Mouse (Mus musculus) embryonic facial prominence, embryonic 13.5 days (tissue): ENCODE measurements at regions not wholly inside any gene's neighbourhood (a gene's known extent, or its start where the extent isn't known, plus 50 kb on each side); places are given as distances from the start of the nearest gene placed in this dataset.

Experiments
- ATAC-seq: fragments of 200-750 bp; cut with Nextera tagmentation; 2 replicates; pipeline ENCODE4 v1.8.0; 2017; ENCODE audit warnings: low read depth; ENCODE audit not compliant: insufficient number of reproducible peaks, insufficient read depth, low FRiP score, low TSS enrichment
- H3K27ac ChIP-seq: fragments of 300-500 bp; sonication (generic); 2 replicates; pipeline ENCODE4 v1.5.1; 2015; ENCODE audit warnings: moderate library complexity, mild to moderate bottlenecking, inconsistent platforms
- H3K27me3 ChIP-seq: fragments of 300-500 bp; sonication (generic); 2 replicates; pipeline ENCODE4 v1.6.1; 2015; ENCODE audit warnings: mild to moderate bottlenecking, inconsistent platforms
- H3K36me3 ChIP-seq: fragments of 300-500 bp; sonication (generic); 2 replicates; pipeline ENCODE4 v1.6.1; 2015; ENCODE audit warnings: mild to moderate bottlenecking, inconsistent platforms
- H3K4me1 ChIP-seq: fragments of 300-500 bp; sonication (generic); 2 replicates; pipeline ENCODE4 v1.6.1; 2015; ENCODE audit warnings: inconsistent platforms
- H3K4me2 ChIP-seq: fragments of 300-500 bp; sonication (generic); 2 replicates; pipeline ENCODE4 v1.6.1; 2015; ENCODE audit warnings: moderate library complexity, mild to moderate bottlenecking, inconsistent platforms
- H3K4me3 ChIP-seq: fragments of 300-500 bp; sonication (generic); 2 replicates; pipeline ENCODE4 v1.5.1; 2015; ENCODE audit warnings: mild to moderate bottlenecking, inconsistent platforms
- H3K9ac ChIP-seq: fragments of 300-500 bp; sonication (generic); 2 replicates; pipeline ENCODE4 v1.6.1; 2015; ENCODE audit warnings: mild to moderate bottlenecking, inconsistent platforms
- H3K9me3 ChIP-seq: fragments of 300-500 bp; sonication (generic); 2 replicates; pipeline ENCODE4 v1.6.1; 2016; ENCODE audit warnings: inconsistent platforms
- WGBS: fragments of 180-500 bp; shearing (Covaris S2); methylation state at CpG from one replicate; pipeline ENCODE4 v1.1.7; 2015; ENCODE audit warnings: mixed read lengths; 5-methylcytosine and 5-hydroxymethylcytosine counted together

DNA sequence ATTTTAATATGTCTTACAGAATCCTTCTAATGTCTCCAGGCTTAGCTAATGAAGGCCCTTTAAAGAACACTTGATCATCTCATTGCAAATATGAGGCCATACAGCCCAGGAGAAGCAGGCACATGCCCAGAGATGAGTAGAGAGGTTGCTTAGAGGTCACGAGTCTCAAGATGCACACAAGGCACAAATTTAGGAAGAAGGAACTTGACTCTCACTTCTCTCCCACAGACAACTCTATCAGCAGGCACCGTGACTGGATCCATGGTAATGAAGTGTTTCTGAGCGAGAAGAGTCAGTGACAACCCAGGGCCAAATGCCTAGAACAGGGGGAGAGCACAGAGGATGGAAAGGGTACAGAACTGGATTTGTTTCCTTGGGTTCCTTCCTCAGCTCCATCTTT, 392.7 kb upstream of the Klf4 start:
- H3K27ac ChIP-seq = no peak overlapping the region
- WGBS = 82% methylated on average over 3 of the region's 3 CpGs
- ATAC-seq = no peak

DNA sequence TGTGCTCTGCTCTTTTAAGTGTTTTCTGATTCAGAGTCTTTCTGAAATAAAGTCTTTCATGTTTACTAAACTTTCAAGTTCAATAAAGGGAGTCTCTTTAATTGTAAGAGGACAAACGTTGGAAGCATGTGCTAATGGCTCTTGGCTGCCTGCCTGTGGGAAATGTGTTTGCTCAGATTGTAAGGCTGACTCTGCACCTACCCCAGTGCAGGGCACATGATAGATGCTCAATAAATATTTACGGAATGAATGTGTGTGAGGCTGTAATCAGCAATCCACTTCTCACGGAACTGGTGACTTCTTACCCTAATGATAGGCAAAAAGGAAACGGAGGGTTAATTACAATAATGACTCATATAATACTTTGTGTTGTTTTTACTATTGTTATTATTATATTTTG, 389.0 kb upstream of the Klf4 start:
- no peak overlapping the region for H3K4me2 ChIP-seq
- H3K27me3 ChIP-seq = no peaks in the 10 kb centered on the region
- ATAC-seq = no peak
- H3K4me3 ChIP-seq = no peak overlapping the region
- no peaks in the 10 kb centered on the region for H3K36me3 ChIP-seq
- H3K4me1 ChIP-seq = 0 out of 2 replicates have a peak, but pooled peaks cover 3% of the 10 kb centered on the region
- no peaks in the 10 kb centered on the region for H3K9me3 ChIP-seq
- 76% methylated on average over 4 of the region's 4 CpGs for WGBS
- no peak overlapping the region for H3K9ac ChIP-seq
- H3K27ac ChIP-seq = no peak overlapping the region

More for the DNA sequence above, 392.7 kb upstream of the Klf4 start:
- no peaks in the 10 kb centered on the region for H3K27me3 ChIP-seq
- no peak overlapping the region for H3K9ac ChIP-seq
- peaks cover 29% of the 10 kb centered on the region for H3K4me1 ChIP-seq
- no peak overlapping the region for H3K4me3 ChIP-seq
- H3K9me3 ChIP-seq = no peaks in the 10 kb centered on the region
- no peaks in the 10 kb centered on the region for H3K36me3 ChIP-seq
- H3K4me2 ChIP-seq = no peak overlapping the region

DNA sequence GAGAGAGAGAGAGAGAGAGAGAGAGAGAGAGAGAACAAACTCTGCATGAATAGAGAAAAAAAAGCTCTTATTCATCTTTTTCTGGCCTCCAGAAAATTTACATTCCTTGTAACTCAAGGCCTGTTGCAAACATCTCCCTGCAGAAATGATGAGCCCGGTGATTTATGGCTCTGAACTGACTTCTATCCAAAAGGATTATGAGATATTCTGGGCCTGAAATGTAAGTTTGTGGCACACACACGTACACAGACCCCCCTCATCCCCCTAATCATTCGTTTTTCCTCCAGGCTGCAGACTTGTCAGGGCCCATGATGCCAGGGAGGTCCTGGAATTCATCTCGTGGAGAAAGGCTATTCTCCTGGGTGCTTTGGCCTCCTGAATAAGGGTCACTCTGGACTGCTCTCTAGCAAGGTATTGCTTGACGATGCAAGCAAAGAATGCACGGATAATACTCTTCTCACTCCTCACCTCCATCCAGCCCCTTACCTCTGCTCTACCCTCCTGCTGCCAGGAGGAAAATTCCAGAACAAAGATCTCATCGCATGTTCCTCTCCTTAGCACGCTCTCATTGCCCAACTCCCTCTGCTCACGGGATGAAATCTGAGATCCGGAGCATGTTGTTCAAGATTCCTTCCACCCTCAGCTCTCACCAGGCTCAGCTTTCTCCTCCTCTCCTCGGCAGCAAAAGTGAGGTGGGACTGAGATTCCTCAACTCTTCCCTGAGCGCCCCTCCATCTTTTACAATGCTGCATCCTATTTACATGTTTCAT, 362.0 kb upstream of the Klf4 start:
- Histone ChIP-seq H3K4me2 (no peak overlapping the region), H3K9me3 (no peaks in the 10 kb centered on the region), H3K27ac (no peak overlapping the region; the same call in 1 of the 2 replicates), H3K4me1 (peaks cover 7% of the 10 kb centered on the region; the same call in 1 of the 2 replicates), H3K27me3 (no peaks in the 10 kb centered on the region), H3K4me3 (no peak overlapping the region), H3K9ac (no peak overlapping the region), H3K36me3 (no peaks in the 10 kb centered on the region)
- no peak for ATAC-seq
- WGBS = 48% methylated on average over 12 of the region's 12 CpGs

DNA sequence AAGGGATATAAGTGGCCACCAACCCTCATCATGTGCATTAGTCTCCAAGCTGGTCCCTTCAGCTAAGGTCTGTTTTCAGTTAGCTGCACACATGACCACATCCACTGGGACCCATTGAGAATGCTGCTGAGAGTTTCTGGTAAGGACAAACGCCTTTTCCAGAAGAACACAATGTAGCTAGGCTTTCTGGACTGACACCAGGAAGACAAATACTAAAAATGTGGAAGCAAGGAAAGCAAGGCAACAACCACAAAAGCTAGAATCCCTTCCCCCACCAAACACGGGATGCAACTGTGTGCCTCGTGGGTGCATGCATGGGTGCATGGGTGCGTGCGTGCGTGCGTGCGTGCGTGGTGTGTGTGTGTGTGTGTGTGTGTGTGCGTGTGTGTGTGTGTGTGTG, 359.4 kb upstream of the Klf4 start:
- no peaks in the 10 kb centered on the region for H3K9me3 ChIP-seq
- no peak for ATAC-seq
- no peaks in the 10 kb centered on the region for H3K36me3 ChIP-seq
- no peak overlapping the region for H3K4me2 ChIP-seq
- no peaks in the 10 kb centered on the region for H3K27me3 ChIP-seq
- no peak overlapping the region for H3K27ac ChIP-seq
- 94% methylated on average over 9 of the region's 10 CpGs for WGBS
- H3K4me3 ChIP-seq = no peak overlapping the region
- no peak overlapping the region for H3K9ac ChIP-seq
- peaks cover 7% of the 10 kb centered on the region; the same call in 1 of the 2 replicates for H3K4me1 ChIP-seq

DNA sequence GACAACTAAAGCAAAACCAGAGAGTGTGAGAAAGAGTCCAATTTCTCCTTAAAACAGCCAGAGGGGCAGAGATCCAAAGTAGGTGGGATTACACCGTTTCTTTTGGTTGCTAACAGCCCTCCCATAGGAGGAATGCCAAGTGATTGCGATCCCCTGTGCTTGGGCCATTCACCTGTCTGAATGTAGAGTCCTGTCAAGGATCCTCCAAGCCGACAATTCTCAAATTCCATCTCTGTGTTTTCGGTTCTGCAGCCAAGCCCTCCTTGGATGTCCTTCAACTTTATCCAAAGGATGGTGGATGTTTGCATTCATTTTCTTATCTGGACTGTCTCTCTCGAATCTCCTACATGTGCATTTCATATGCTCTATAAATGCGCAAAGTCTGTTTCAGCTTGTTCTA, 355.3 kb upstream of the Klf4 start:
- Histone ChIP-seq H3K4me2 (no peak overlapping the region), H3K9ac (no peak overlapping the region), H3K9me3 (no peaks in the 10 kb centered on the region), H3K36me3 (no peaks in the 10 kb centered on the region), H3K4me3 (no peak overlapping the region), H3K27ac (no peak overlapping the region), H3K4me1 (no peaks in the 10 kb centered on the region), H3K27me3 (no peaks in the 10 kb centered on the region)
- WGBS = 65% methylated on average over 6 of the region's 6 CpGs
- ATAC-seq = no peak

DNA sequence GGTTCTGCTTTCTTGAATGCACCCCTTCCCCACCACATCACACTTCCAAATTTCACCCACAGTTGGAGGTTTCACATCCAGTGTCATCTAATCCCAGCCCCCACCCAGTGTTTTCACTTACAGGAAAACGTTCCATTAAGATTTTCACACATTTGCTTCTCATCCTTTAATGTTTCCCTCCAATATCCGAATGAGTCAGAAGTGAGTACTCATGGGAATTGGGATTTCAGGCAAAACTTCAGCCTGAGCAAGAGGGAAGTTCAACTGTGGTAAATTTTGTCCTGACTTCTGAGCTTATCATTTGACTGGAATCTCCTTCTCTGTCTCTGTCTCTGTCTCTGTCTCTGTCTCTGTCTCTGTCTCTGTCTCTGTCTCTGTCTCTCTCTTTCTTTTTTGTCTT, 350.3 kb upstream of the Klf4 start:
- ATAC-seq = no peak
- H3K4me1 ChIP-seq = no peaks in the 10 kb centered on the region
- WGBS = 56% methylated on average over 2 of the region's 2 CpGs
- no peaks in the 10 kb centered on the region for H3K36me3 ChIP-seq
- no peak overlapping the region for H3K9ac ChIP-seq
- H3K27ac ChIP-seq = no peak overlapping the region
- H3K4me2 ChIP-seq = no peak overlapping the region
- no peaks in the 10 kb centered on the region for H3K9me3 ChIP-seq
- no peak overlapping the region for H3K4me3 ChIP-seq
- H3K27me3 ChIP-seq = no peaks in the 10 kb centered on the region

DNA sequence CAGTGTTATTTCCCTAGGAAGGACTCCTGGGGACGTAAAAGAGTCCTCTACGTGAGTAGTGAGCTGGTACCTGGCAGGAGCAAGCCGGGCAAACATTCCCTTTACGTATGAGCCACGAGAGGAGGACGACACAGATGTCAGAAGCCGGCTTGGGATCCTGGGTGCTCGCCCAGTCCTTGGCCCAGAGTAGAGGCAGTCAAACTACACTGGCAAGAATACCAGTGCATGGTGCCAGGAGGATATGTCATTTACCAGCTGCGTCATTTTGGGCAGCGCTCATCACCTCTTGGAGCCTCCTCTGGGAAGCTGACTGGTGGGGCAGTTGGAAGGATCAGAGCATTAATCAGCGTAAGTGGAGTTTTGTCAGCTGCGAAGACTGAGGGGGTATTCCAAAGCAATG, 343.0 kb upstream of the Klf4 start:
- H3K27me3 ChIP-seq = no peaks in the 10 kb centered on the region
- 92% methylated on average over 12 of the region's 12 CpGs for WGBS
- ATAC-seq = no peak
- H3K9me3 ChIP-seq = no peaks in the 10 kb centered on the region
- no peak overlapping the region for H3K4me2 ChIP-seq
- H3K4me1 ChIP-seq = no peaks in the 10 kb centered on the region
- H3K27ac ChIP-seq = no peak overlapping the region
- H3K4me3 ChIP-seq = no peak overlapping the region
- no peak overlapping the region for H3K9ac ChIP-seq
- H3K36me3 ChIP-seq = no peaks in the 10 kb centered on the region

DNA sequence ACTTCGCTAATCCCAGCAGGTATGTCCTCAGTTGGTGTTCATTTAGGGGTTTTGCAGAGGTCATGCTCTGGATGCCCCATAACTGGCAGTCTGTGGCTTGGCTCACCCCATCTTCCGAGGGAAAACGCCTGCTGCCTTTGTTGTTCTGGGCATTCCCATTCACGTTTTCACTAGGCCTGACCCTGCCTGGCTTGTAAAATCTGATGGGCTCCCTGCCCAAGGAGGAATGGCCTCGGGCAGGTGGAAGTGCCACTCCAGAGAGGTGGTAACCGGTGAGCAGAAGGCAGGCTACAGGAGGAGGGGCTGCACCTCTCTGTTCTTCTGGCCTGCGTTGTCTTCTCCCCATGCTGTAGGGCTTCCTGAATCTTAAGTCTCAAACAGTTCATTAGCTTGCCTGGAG, 342.6 kb upstream of the Klf4 start:
- H3K27ac ChIP-seq = no peak overlapping the region
- WGBS = 72% methylated on average over 7 of the region's 7 CpGs
- H3K36me3 ChIP-seq = no peaks in the 10 kb centered on the region
- H3K9me3 ChIP-seq = no peaks in the 10 kb centered on the region
- H3K4me2 ChIP-seq = no peak overlapping the region
- no peaks in the 10 kb centered on the region for H3K27me3 ChIP-seq
- no peak overlapping the region for H3K9ac ChIP-seq
- H3K4me3 ChIP-seq = no peak overlapping the region
- H3K4me1 ChIP-seq = no peaks in the 10 kb centered on the region
- ATAC-seq = no peak

DNA sequence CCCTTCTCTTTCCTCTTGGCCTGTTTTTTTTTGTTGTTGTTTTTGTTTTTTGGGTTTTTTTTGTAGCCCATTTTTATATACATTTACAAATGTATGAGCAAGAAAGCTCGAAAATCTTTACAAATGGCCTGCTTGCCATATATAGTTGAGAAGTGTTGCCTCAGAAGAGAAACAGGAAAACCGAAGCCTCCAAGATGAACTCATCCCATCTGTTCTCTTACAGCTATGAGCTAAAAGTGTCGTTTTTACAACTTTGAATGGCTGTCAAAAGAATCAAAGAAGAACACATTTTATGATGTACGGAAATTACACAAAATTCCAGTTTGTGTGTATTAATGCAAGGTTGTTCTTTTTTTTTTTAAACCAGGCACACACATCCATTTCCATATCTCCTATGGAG, 342.0 kb upstream of the Klf4 start:
- Histone ChIP-seq H3K4me1 (no peaks in the 10 kb centered on the region), H3K27ac (no peak overlapping the region), H3K27me3 (no peaks in the 10 kb centered on the region), H3K9ac (no peak overlapping the region), H3K4me2 (no peak overlapping the region), H3K4me3 (no peak overlapping the region), H3K36me3 (no peaks in the 10 kb centered on the region), H3K9me3 (no peaks in the 10 kb centered on the region)
- 82% methylated on average over 4 of the region's 4 CpGs for WGBS
- no peak for ATAC-seq

DNA sequence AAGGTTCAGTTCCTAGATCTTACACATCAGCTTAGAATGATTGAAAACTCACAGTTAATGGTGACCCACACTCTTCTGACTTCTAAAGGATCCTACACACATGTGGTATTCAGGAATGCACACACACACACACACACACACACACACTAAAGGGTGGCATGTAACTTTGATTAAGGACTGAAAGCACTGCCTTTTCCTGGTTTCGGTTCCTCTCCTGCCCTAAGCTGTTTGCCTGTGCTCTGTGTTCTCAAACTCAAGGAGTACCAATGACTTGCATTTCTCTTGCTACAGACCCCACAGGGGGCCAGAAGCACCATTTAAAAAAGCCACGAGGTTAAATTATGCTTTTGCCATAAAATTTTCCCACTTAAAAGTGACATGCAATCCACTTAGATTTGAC, 327.8 kb upstream of the Klf4 start:
- H3K27ac ChIP-seq = no peak overlapping the region
- H3K4me3 ChIP-seq = no peak overlapping the region
- H3K9me3 ChIP-seq = no peaks in the 10 kb centered on the region
- H3K36me3 ChIP-seq = no peaks in the 10 kb centered on the region
- ATAC-seq = no peak
- H3K4me1 ChIP-seq = no peaks in the 10 kb centered on the region
- no peak overlapping the region for H3K9ac ChIP-seq
- no peaks in the 10 kb centered on the region for H3K27me3 ChIP-seq
- 50% methylated on average over 2 of the region's 2 CpGs for WGBS
- no peak overlapping the region for H3K4me2 ChIP-seq

DNA sequence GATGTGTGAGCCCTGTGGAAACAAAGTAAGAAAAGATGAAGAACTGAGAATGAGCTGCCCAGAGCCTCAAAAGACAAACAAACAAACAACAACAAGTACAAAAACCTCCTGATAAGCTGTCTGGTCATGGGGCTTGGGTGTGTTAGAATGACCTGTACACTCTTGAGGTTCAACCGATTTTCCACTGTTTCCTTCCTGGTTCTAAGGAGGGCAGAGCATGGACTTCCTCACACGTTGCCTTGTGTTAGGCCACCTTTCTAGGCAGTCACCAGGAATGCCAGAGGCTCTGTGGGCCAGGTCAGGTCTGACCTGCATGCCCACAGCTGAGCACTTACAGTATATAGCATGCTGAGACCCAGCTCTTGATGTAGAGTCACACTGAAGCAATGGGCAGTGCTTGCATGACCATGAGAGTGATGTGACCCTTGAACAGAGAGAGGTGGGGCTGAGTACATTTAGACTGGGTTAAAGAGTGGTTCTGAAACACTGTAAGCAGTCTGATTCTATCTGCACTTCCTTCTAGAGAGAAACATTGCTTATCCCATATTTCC, 327.0 kb upstream of the Klf4 start:
- no peak overlapping the region for H3K4me3 ChIP-seq
- H3K4me2 ChIP-seq = no peak overlapping the region
- H3K27ac ChIP-seq = no peak overlapping the region
- no peaks in the 10 kb centered on the region for H3K4me1 ChIP-seq
- 84% methylated on average over 2 of the region's 2 CpGs for WGBS
- H3K27me3 ChIP-seq = no peaks in the 10 kb centered on the region
- no peak overlapping the region for H3K9ac ChIP-seq
- no peaks in the 10 kb centered on the region for H3K36me3 ChIP-seq
- ATAC-seq = no peak
- no peaks in the 10 kb centered on the region for H3K9me3 ChIP-seq

DNA sequence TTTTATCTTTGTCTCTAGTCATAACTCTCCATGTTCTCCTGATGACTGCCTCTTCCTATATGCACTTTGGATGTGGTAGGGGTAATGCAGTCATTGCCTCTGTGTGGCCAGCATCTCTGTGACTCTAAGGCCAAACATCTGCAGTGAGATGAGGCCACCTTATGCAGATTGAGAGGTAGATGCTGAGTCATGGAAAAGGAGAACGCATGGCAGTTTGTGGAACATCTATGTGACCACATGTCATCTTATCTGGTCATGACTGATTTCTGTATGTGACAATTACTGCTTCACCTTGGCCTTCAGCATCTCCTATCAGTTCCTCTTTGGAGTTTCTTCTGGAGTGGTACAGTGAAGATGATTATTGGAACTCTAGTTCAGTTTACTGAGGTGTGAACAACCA, 319.2 kb upstream of the Klf4 start:
- H3K36me3 ChIP-seq = no peaks in the 10 kb centered on the region
- H3K4me3 ChIP-seq = no peak overlapping the region
- ATAC-seq = no peak
- H3K9me3 ChIP-seq = no peaks in the 10 kb centered on the region
- H3K4me1 ChIP-seq = no peaks in the 10 kb centered on the region
- no peak overlapping the region for H3K4me2 ChIP-seq
- no peak overlapping the region for H3K9ac ChIP-seq
- WGBS = 91% methylated on average over 1 of the region's 1 CpGs
- no peaks in the 10 kb centered on the region for H3K27me3 ChIP-seq
- H3K27ac ChIP-seq = no peak overlapping the region
